Mouse (Mus musculus) liver, adult (tissue): ENCODE data around the gene Filip1l.

ENCODE experiments used
- GATA4 ChIP-seq: IDR thresholded peaks from 2 replicates; pipeline ENCODE4 v1.6.1; 2014; ENCODE audit warnings: mild to moderate bottlenecking, low read length; ENCODE audit not compliant: insufficient replicate concordance

Filip1l gene

GRCm38 (mm10) chr16:57375248-57375837 lies 22.4 kb downstream of the Filip1l start:
- no peak for TF ChIP-seq GATA4

- TF ChIP-seq GATA4 = no peak
Observed at GRCm38 (mm10) chr16:57378631-57379330, 25.9 kb downstream of the Filip1l start.

- no peak for TF ChIP-seq GATA4
Observed at GRCm38 (mm10) chr16:57383266-57383971, 30.5 kb downstream of the Filip1l start.

- no peak for TF ChIP-seq GATA4
Observed at GRCm38 (mm10) chr16:57384274-57384673, 31.4 kb downstream of the Filip1l start.

GRCm38 (mm10) chr16:57389566-57390251 lies 36.8 kb downstream of the Filip1l start:
- TF ChIP-seq GATA4 = no peak

- TF ChIP-seq GATA4 = no peak
Observed at GRCm38 (mm10) chr16:57392461-57392860, 39.6 kb downstream of the Filip1l start.

- no peak for TF ChIP-seq GATA4
Observed at GRCm38 (mm10) chr16:57393161-57393560, 40.3 kb downstream of the Filip1l start.

- TF ChIP-seq GATA4 = no peak
Observed at GRCm38 (mm10) chr16:57396249-57396648, 43.4 kb downstream of the Filip1l start.

GRCm38 (mm10) chr16:57397845-57398244 lies 45.0 kb downstream of the Filip1l start:
- TF ChIP-seq GATA4 = no peak

- TF ChIP-seq GATA4 = no peak
Observed at GRCm38 (mm10) chr16:57398387-57399214, 45.7 kb downstream of the Filip1l start.

GRCm38 (mm10) chr16:57399566-57399965 lies 46.7 kb downstream of the Filip1l start:
- no peak for TF ChIP-seq GATA4

GRCm38 (mm10) chr16:57401702-57402101 lies 48.8 kb downstream of the Filip1l start:
- no peak for TF ChIP-seq GATA4

- no peak for TF ChIP-seq GATA4
Observed at GRCm38 (mm10) chr16:57402910-57403309, 50.0 kb downstream of the Filip1l start.

- no peak for TF ChIP-seq GATA4
Observed at GRCm38 (mm10) chr16:57403825-57404224, 50.9 kb downstream of the Filip1l start.

GRCm38 (mm10) chr16:57412766-57413165 lies 59.9 kb downstream of the Filip1l start:
- TF ChIP-seq GATA4 = no peak
